Mouse (Mus musculus): ENCODE results near the gene 9930111J21Rik1.
"Not testable (repeated sequence)": the region's sequence is repeated elsewhere in the genome, so short reads cannot be mapped to it uniquely, and the experiment has no call there.

DNA sequence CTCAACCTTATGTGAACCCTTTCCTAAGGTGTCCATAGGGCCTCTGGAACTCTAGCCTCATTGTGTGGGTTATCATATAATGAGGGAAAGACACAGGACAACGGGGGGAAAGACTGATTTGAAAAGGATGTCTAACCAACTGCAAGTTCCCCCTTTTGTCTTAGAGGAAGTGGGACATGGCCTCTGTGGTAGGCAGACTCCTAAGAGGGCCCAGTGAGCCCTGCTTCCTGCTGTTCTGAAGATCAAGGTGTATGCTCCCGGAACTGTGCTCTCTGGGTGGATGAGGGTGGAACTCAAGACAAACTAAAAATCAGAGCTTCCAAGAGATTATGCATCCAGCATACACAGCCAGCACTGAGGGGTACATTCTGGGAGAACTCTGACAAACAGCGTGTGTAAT is 9.0 kb upstream of the 9930111J21Rik1 start:
- TF ChIP-seq EP300, CTCF (IDR thresholded peaks at IDR 0.05): not testable (repeated sequence)
